Comparison of ENCODE assay signal across 25 mouse cellular contexts in the genomic region with DNA sequence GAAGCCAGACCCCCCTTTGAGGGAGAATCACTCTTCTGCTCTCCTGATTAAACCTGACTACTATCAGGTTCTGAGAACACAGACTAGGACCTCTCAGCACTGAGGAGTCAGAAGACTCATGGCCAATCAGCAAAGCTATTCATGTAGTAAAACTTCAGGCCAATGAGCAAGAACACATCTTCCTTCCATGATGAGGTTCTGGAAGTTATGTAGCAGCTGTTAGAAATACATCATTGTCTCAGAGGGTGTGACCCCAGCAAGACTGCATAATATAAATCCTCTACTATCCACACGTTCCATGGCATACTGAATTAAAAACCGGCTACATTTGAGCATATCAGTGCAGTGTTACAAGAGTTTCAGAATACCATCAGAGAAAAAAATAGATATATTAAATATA.
"Had no signal": no experiment of that assay in that cellular context is flagged by ENCODE, and none has a peak within 500 bp of the region (broad histone marks: within the 10 kb centered on the region; RNA-seq: fewer than 3 reads in every experiment).

No protein-coding gene starts in this region.

- H3K36me3 ChIP-seq: heart, embryonic 13.5 days; heart, embryonic 15.5 days; hindbrain, embryonic 13.5 days; hindbrain, embryonic 15.5 days; kidney, embryonic 15.5 days; limb, embryonic 10.5 days; limb, embryonic 12.5 days had no signal

- H3K27me3 ChIP-seq: heart, embryonic 13.5 days; heart, embryonic 15.5 days; hindbrain, embryonic 13.5 days; hindbrain, embryonic 15.5 days; kidney, embryonic 15.5 days; limb, embryonic 12.5 days had no signal

- ATAC-seq: forebrain, postnatal 0 days; hindbrain, postnatal 0 days; intestine, embryonic 16.5 days had no signal

- DNase-seq: forebrain, postnatal 0 days; gastrocnemius, postnatal 14 days; gastrocnemius, postnatal 36 days; heart, adult 11 months; heart, adult 2 months; heart, postnatal 14 days; heart, postnatal 36 days; kidney, adult 11 months; kidney, adult 2 months; kidney, adult 9 months; kidney, postnatal 14 days; kidney, postnatal 36 days had no signal

- H3K9me3 ChIP-seq: heart, embryonic 13.5 days; heart, embryonic 15.5 days; hindbrain, embryonic 13.5 days; hindbrain, embryonic 15.5 days; kidney, embryonic 15.5 days; limb, embryonic 10.5 days; limb, embryonic 12.5 days had no signal

- H3K4me3 ChIP-seq: heart, adult 2 months; heart, embryonic 13.5 days; heart, embryonic 15.5 days; hindbrain, embryonic 13.5 days; hindbrain, embryonic 15.5 days; kidney, embryonic 15.5 days; layer of hippocampus, adult 2 months; left cerebral cortex, adult 2 months; limb, embryonic 10.5 days; limb, embryonic 12.5 days had no signal

- H3K4me1 ChIP-seq: heart, embryonic 13.5 days; heart, embryonic 15.5 days; hindbrain, embryonic 13.5 days; hindbrain, embryonic 15.5 days; kidney, embryonic 15.5 days; limb, embryonic 10.5 days; limb, embryonic 12.5 days had no signal

- H3K27ac ChIP-seq: heart, adult 2 months; heart, embryonic 13.5 days; heart, embryonic 15.5 days; hindbrain, embryonic 13.5 days; hindbrain, embryonic 15.5 days; hindbrain, postnatal 0 days; kidney, embryonic 15.5 days; kidney, postnatal 0 days; layer of hippocampus, adult 2 months; left cerebral cortex, adult 2 months; limb, embryonic 10.5 days; limb, embryonic 12.5 days had no signal

- H3K9ac ChIP-seq: forebrain, postnatal 0 days; heart, embryonic 13.5 days; heart, embryonic 15.5 days; hindbrain, embryonic 13.5 days; hindbrain, embryonic 15.5 days; kidney, embryonic 15.5 days; limb, embryonic 12.5 days had no signal

- H3K4me2 ChIP-seq: heart, embryonic 11.5 days; heart, embryonic 13.5 days; heart, embryonic 15.5 days; hindbrain, embryonic 13.5 days; hindbrain, embryonic 15.5 days; kidney, embryonic 15.5 days; limb, embryonic 12.5 days had no signal
